Mouse (Mus musculus): Measurements from ENCODE around the gene Ppid. TPM values are rescaled to one million over a fixed set of nuclear protein-coding genes. Genes with fewer than 3 reads are reported as not detected.

Gene Ppid
- polyA plus RNA-seq, 1 experiment: 48.1 TPM

GRCm38 (mm10) chr3:79576865-79577264, 14.3 kb upstream of the Ppid start:
- no peaks in the 10 kb centered on the region for H3K79me2 ChIP-seq (ENCODE audit: control insufficient read depth, insufficient read depth)
- H3K79me3 ChIP-seq (ENCODE audit: low read depth): no peaks in the 10 kb centered on the region
- TF ChIP-seq MYOG (IDR thresholded peaks at IDR 0.05; ENCODE audit: control insufficient read depth, extremely low read depth, insufficient read length) (no peak), MAX (IDR thresholded peaks at IDR 0.05) (no peak), CTCF (IDR thresholded peaks at IDR 0.05; ENCODE audit: control insufficient read depth, insufficient read depth, insufficient read length) (no peak), CEBPB (IDR thresholded peaks at IDR 0.05; ENCODE audit: low read depth) (no peak), MYOD1 (IDR thresholded peaks at IDR 0.05; ENCODE audit: control insufficient read depth, insufficient read length, low read depth) (no peak), FOSL1 (IDR thresholded peaks at IDR 0.05; ENCODE audit: insufficient read depth, low read length, poor library complexity, severe bottlenecking) (no peak), USF1 (IDR thresholded peaks at IDR 0.05; ENCODE audit: low read depth) (no peak)
- H3ac ChIP-seq (ENCODE audit: control insufficient read depth, insufficient read length, low read depth): no peak overlapping the region
- H3K27me3 ChIP-seq (ENCODE audit: control insufficient read depth, insufficient read depth, insufficient read length): no peaks in the 10 kb centered on the region
- H3K36me3 ChIP-seq (ENCODE audit: control insufficient read depth, insufficient read depth): no peaks in the 10 kb centered on the region
- no peak overlapping the region for H3K4me3 ChIP-seq (ENCODE audit: insufficient read depth, poor library complexity, severe bottlenecking)

- Histone ChIP-seq H3K79me3 (ENCODE audit: low read depth) (no peaks in the 10 kb centered on the region), H3K36me3 (ENCODE audit: control insufficient read depth, insufficient read depth) (no peaks in the 10 kb centered on the region), H3K79me2 (ENCODE audit: control insufficient read depth, insufficient read depth) (no peaks in the 10 kb centered on the region), H3ac (ENCODE audit: control insufficient read depth, insufficient read length, low read depth) (no peak overlapping the region), H3K27me3 (ENCODE audit: control insufficient read depth, insufficient read depth, insufficient read length) (no peaks in the 10 kb centered on the region), H3K4me3 (ENCODE audit: insufficient read depth, poor library complexity, severe bottlenecking) (no peak overlapping the region)
- TF ChIP-seq MYOD1 (IDR thresholded peaks at IDR 0.05; ENCODE audit: control insufficient read depth, insufficient read length, low read depth) (no peak), MAX (IDR thresholded peaks at IDR 0.05) (no peak), MYOG (IDR thresholded peaks at IDR 0.05; ENCODE audit: control insufficient read depth, extremely low read depth, insufficient read length) (no peak), FOSL1 (IDR thresholded peaks at IDR 0.05; ENCODE audit: insufficient read depth, low read length, poor library complexity, severe bottlenecking) (no peak), CTCF (IDR thresholded peaks at IDR 0.05; ENCODE audit: control insufficient read depth, insufficient read depth, insufficient read length) (no peak)
These were observed 13.5 kb upstream of the Ppid start for GRCm38 (mm10) chr3:79577606-79578005.

- no peaks in the 10 kb centered on the region for H3K79me2 ChIP-seq (ENCODE audit: control insufficient read depth, insufficient read depth)
- H3ac ChIP-seq (ENCODE audit: control insufficient read depth, insufficient read length, low read depth): no peak overlapping the region
- H3K4me3 ChIP-seq (ENCODE audit: insufficient read depth, poor library complexity, severe bottlenecking): no peak overlapping the region
- H3K79me3 ChIP-seq (ENCODE audit: low read depth): no peaks in the 10 kb centered on the region
- no peaks in the 10 kb centered on the region for H3K27me3 ChIP-seq (ENCODE audit: control insufficient read depth, insufficient read depth, insufficient read length)
- TF ChIP-seq MYOD1 (IDR thresholded peaks at IDR 0.05; ENCODE audit: control insufficient read depth, insufficient read length, low read depth): no peak
- no peak for TF ChIP-seq MYOG (IDR thresholded peaks at IDR 0.05; ENCODE audit: control insufficient read depth, extremely low read depth, insufficient read length)
- TF ChIP-seq CEBPB (IDR thresholded peaks at IDR 0.05; ENCODE audit: low read depth): no peak
- no peak for TF ChIP-seq MAX (IDR thresholded peaks at IDR 0.05)
- TF ChIP-seq USF1 (IDR thresholded peaks at IDR 0.05; ENCODE audit: low read depth): no peak
- no peak for TF ChIP-seq CTCF (IDR thresholded peaks at IDR 0.05; ENCODE audit: control insufficient read depth, insufficient read depth, insufficient read length)
- no peak for TF ChIP-seq FOSL1 (IDR thresholded peaks at IDR 0.05; ENCODE audit: insufficient read depth, low read length, poor library complexity, severe bottlenecking)
- H3K36me3 ChIP-seq (ENCODE audit: control insufficient read depth, insufficient read depth): no peaks in the 10 kb centered on the region
These were observed 13.0 kb upstream of the Ppid start for GRCm38 (mm10) chr3:79578164-79578563.

- Histone ChIP-seq H3K79me3 (ENCODE audit: low read depth) (no peaks in the 10 kb centered on the region), H3K36me3 (ENCODE audit: control insufficient read depth, insufficient read depth) (no peaks in the 10 kb centered on the region), H3ac (ENCODE audit: control insufficient read depth, insufficient read length, low read depth) (no peak overlapping the region), H3K27me3 (ENCODE audit: control insufficient read depth, insufficient read depth, insufficient read length) (no peaks in the 10 kb centered on the region), H3K4me3 (ENCODE audit: insufficient read depth, poor library complexity, severe bottlenecking) (no peak overlapping the region), H3K79me2 (ENCODE audit: control insufficient read depth, insufficient read depth) (no peaks in the 10 kb centered on the region)
- TF ChIP-seq MYOG (IDR thresholded peaks at IDR 0.05; ENCODE audit: control insufficient read depth, extremely low read depth, insufficient read length): no peak
- TF ChIP-seq MYOD1 (IDR thresholded peaks at IDR 0.05; ENCODE audit: control insufficient read depth, insufficient read length, low read depth): no peak
- TF ChIP-seq MAX (IDR thresholded peaks at IDR 0.05): no peak
- TF ChIP-seq CEBPB (IDR thresholded peaks at IDR 0.05; ENCODE audit: low read depth): no peak
- no peak for TF ChIP-seq USF1 (IDR thresholded peaks at IDR 0.05; ENCODE audit: low read depth)
- TF ChIP-seq FOSL1 (IDR thresholded peaks at IDR 0.05; ENCODE audit: insufficient read depth, low read length, poor library complexity, severe bottlenecking): no peak
- TF ChIP-seq CTCF (IDR thresholded peaks at IDR 0.05; ENCODE audit: control insufficient read depth, insufficient read depth, insufficient read length): no peak
These were observed 11.1 kb upstream of the Ppid start for GRCm38 (mm10) chr3:79579891-79580575.

GRCm38 (mm10) chr3:79586804-79587203, 4.3 kb upstream of the Ppid start:
- H3K36me3 ChIP-seq (ENCODE audit: control insufficient read depth, insufficient read depth): no peaks in the 10 kb centered on the region
- peaks cover 12% of the 10 kb centered on the region for H3K79me2 ChIP-seq (ENCODE audit: control insufficient read depth, insufficient read depth)
- no peak overlapping the region for H3K4me3 ChIP-seq (ENCODE audit: insufficient read depth, poor library complexity, severe bottlenecking)
- H3K27me3 ChIP-seq (ENCODE audit: control insufficient read depth, insufficient read depth, insufficient read length): no peaks in the 10 kb centered on the region
- TF ChIP-seq MAX (IDR thresholded peaks at IDR 0.05) (peak; percentile 14), CTCF (IDR thresholded peaks at IDR 0.05; ENCODE audit: control insufficient read depth, insufficient read depth, insufficient read length) (peak; percentile 79), FOSL1 (IDR thresholded peaks at IDR 0.05; ENCODE audit: insufficient read depth, low read length, poor library complexity, severe bottlenecking) (no peak)
- H3K79me3 ChIP-seq (ENCODE audit: low read depth): peaks cover 5% of the 10 kb centered on the region
- no peak overlapping the region for H3ac ChIP-seq (ENCODE audit: control insufficient read depth, insufficient read length, low read depth)

- peaks cover 30% of the 10 kb centered on the region for H3K79me3 ChIP-seq (ENCODE audit: low read depth)
- no peak overlapping the region for H3ac ChIP-seq (ENCODE audit: control insufficient read depth, insufficient read length, low read depth)
- peaks cover 40% of the 10 kb centered on the region for H3K79me2 ChIP-seq (ENCODE audit: control insufficient read depth, insufficient read depth)
- H3K4me3 ChIP-seq (ENCODE audit: insufficient read depth, poor library complexity, severe bottlenecking): no peak overlapping the region
- TF ChIP-seq USF1 (IDR thresholded peaks at IDR 0.05; ENCODE audit: low read depth) (no peak), MYOG (IDR thresholded peaks at IDR 0.05; ENCODE audit: control insufficient read depth, extremely low read depth, insufficient read length) (no peak), MAX (IDR thresholded peaks at IDR 0.05) (no peak), FOSL1 (IDR thresholded peaks at IDR 0.05; ENCODE audit: insufficient read depth, low read length, poor library complexity, severe bottlenecking) (no peak), CEBPB (IDR thresholded peaks at IDR 0.05; ENCODE audit: low read depth) (no peak), CTCF (IDR thresholded peaks at IDR 0.05; ENCODE audit: control insufficient read depth, insufficient read depth, insufficient read length) (no peak), MYOD1 (IDR thresholded peaks at IDR 0.05; ENCODE audit: control insufficient read depth, insufficient read length, low read depth) (no peak)
- no peaks in the 10 kb centered on the region for H3K27me3 ChIP-seq (ENCODE audit: control insufficient read depth, insufficient read depth, insufficient read length)
- H3K36me3 ChIP-seq (ENCODE audit: control insufficient read depth, insufficient read depth): peaks cover 19% of the 10 kb centered on the region
These were observed 1.5 kb upstream of the Ppid start for GRCm38 (mm10) chr3:79589671-79590070.

Measured in C2C12 (cell line).